Mouse (Mus musculus) kidney, adult 8-10 months (tissue): ENCODE measurements around the gene Slc50a1.

Experiments used
- DNase-seq, 2 experiments: peaks; one replicate each; pipeline ENCODE4 v3.0.0; 2022

Gene Slc50a1

DNA sequence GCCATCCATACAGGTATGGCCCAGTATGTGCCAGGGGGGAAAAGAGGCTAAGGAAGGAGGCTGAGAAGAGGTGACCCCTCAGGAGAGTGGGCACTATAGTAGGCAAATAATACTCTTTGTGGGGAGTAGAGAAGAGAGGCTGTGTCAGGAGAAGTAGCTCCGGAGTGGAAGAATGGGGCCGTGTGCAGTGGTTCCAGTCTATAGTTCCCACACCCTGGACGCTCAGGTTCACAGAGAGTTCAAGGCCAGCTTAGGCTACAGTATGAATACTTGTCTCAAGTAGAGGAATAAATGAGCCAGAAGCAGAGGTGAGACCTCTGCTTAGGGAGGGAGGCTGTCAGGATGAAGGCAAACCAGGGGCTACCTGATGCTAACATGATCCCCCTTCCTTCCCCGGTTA is 41.1 kb downstream of the Slc50a1 start:
- DNase-seq, result no peak

DNA sequence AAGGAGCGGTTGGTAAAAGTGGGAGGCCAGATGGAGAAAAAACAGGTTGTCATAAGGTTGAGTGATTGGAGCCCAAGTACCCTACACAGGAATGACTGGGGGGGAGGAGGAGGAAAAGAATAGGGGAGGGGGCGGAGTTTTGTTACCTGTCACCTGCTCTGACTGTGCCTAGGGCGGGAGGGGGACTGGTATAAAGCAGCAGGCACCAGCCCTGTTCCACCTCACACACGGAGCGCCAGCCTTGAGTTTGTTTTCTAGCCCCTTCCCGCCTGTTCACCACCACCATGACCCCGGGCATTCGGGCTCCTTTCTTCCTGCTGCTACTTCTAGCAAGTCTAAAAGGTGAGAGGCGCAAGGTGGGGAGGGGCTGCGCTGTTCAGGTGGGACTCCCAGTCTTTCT is 41.5 kb downstream of the Slc50a1 start, which contains the start of gene Muc1:
Gene Muc1, plus strand, starts transcription at position 222 of the 400 bp plus-strand sequence.
- DNase-seq, result peak; percentile 41 to 45

DNA sequence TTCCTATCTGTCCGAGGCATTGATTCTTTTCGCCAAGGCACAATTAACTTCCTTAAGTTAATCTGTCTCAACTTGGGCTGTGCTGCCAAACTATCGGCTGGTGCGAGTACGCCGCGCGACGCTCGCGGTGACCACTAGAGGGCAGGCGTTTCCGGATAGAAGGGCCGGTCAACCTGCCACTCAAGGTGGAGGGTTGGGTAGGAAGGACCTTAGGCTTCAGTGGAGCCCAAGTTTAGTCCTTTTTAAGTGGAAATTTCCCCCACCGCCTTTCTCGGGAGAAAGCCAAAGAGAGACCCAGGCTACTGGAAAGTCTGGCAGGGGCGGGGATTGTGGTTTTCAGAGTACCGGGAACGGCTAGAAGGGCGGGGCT is 42.2 kb downstream of the Slc50a1 start:
- DNase-seq, result peak; percentile 87 to 94

DNA sequence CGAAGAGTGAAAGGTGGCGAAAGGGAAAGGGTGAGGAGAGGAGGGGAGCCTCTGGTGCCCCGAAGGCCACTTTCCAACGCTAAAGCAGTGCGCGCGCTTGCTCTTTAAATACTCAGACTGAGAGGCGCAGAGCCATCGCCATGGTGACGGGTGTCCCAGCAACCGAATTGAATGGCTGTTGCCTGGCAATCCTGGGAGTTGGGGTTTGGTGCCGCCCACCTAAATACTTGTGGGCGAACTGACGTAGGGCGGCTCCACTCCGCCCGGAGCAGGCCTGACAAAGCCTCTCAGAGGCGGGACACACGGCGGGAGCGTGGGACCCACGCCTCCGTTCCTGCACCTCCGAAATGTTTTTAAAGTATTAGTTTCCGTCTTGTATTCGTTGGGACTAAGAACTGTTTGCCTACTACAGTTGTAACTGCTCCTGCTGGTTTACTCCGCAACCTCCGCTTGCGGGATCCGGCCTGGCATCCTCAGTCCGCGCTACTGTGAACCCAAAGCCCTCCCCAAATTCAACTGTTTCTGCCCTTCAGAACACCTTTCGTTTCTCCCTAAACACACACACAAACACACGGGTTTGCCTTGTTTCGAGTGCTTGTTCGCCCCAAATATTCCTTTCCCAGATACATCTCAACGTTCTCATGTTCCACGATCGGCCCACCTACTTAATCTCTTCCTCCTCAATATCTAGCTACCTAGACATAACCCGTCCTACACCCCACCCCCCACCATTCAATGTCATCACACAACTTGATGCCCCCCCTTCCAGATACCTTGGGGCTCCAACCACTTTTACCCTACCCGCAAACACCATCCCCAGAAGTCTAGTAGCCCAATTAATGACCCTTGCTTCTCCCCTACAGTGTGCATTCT is 42.8 kb downstream of the Slc50a1 start:
- peak; percentile 87 for DNase-seq

DNA sequence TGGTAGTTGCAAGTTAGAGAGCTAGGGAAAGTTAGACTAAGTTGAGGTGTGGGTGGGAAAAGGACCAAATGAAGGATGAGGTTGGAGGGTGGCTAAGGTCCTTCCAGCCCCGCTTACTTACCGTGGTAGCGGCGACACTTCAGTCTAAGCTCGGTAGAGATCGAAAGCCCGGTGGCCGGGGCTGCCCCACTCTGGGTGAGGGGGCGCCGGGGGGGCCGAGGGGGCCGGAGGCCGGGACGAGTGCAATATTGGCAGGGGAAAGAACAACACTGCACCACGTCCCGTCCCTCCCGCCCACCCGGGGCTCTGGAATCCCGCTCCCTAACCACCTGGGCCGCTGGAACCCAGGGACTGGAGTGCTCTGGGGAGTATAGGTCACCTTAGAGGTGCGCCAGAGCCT is 43.5 kb downstream of the Slc50a1 start, which contains the start of gene Mtx1:
Gene Mtx1, minus strand, starts transcription at position 189 of the 400 bp plus-strand sequence.
- no peak for DNase-seq

GRCm38 (mm10) chr3:89226361-89226760 is 44.0 kb downstream of the Slc50a1 start:
- no peak for DNase-seq

DNA sequence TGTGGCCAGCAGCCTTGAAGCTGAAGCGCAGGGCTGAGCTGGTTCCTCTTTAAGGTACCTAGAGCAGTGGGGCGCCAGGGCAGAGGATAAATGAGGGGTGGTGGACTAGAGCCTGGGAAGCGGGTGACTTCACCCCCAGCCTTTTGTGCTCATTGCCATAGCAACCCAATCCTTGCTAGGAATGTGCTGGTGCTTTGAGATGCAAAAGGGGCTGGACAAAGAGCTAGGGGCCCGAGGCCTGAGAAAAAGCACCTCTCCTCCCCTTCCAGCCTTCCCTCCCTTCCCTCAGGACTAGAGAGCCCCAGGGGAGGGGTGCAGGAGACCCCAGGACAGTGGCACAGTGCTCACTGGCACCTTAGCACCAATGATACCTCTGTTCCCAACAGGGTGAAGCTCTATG is 44.5 kb downstream of the Slc50a1 start:
- no peak for DNase-seq

DNA sequence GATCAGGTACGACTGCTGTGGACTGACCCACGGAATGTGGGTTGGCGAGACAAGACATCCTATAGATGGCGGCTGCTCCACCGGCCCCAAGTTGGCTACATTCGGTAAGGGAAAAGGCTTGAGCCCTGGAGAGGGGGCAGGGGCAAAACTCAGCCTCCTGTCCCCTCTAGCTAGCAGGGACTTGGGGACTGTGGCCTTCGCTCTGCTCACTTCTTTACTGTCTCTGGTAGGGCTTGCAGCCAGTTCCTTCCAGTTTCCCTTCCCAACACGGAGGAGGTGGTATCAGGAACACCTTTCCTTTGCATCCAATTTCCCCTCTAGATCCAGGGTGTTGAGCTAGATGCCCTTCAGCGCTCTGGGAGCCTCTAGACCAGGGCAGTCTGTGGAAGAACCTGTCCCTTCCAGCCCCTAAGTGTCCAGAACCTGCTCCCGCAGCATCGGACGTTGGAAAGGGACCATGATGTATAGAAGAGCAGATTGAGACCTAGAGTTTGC is 45.0 kb downstream of the Slc50a1 start:
- DNase-seq, result no peak

GRCm38 (mm10) chr3:89224796-89225195 is 45.6 kb downstream of the Slc50a1 start:
- DNase-seq, result no peak

GRCm38 (mm10) chr3:89221167-89221566 is 49.2 kb downstream of the Slc50a1 start:
- DNase-seq, result no peak

- no peak for DNase-seq
Measured at GRCm38 (mm10) chr3:89219546-89219945, 50.8 kb downstream of the Slc50a1 start.

- DNase-seq, result no peak
Measured at GRCm38 (mm10) chr3:89218271-89218670, 52.1 kb downstream of the Slc50a1 start.
